Mouse (Mus musculus) NIH3T3 (cell line): ENCODE data around the gene Med10.

Experiments used
- DNase-seq: peaks from one replicate; pipeline ENCODE4 v3.0.0-alpha.2; 2012; ENCODE audit warnings: low read depth

The Med10 gene

DNA sequence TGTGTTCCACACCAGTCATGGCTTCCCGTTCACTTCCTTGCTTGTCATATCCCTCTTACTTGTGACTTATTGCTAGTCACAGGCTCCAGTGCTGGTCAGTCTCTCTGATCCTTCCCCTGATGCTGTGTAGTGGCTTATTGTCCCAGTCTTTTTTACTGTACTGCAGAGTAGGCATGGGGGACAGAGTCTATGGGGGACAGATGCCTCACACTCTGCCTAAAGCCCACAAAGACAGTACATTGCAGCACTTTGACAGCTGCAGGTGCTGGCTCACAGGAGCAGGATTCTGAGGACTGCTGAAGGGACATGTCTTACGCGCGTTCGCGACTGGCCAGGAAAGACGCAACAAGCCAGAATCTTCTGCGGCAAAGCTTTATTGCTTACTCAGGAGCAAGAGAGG lies 28.4 kb downstream of the Med10 start:
- no peak for DNase-seq

- DNase-seq, result no peak
These were observed 30.4 kb downstream of the Med10 start for GRCm38 (mm10) chr13:69832578-69832977.

GRCm38 (mm10) chr13:69833416-69833815 lies 31.2 kb downstream of the Med10 start:
- no peak for DNase-seq

DNA sequence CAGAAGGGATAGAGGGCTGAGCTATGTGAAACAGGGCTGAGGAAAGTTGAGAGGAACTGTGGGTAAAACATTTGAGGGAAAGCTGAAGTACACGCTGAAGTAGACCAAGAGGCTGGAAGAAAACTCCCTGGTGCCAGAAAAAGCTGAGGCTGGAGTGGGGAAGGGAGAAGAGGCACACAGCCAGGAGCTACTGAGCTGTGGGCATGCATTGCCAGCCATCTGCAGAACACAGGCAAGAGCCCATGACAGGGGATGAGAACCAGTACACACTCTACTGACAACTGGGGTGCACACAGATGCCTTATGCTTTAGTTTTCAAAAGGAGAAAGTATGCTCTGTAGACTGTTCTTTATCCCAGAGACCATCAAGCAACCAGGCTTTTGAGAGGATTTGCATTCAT lies 43.4 kb downstream of the Med10 start:
- no peak for DNase-seq

DNA sequence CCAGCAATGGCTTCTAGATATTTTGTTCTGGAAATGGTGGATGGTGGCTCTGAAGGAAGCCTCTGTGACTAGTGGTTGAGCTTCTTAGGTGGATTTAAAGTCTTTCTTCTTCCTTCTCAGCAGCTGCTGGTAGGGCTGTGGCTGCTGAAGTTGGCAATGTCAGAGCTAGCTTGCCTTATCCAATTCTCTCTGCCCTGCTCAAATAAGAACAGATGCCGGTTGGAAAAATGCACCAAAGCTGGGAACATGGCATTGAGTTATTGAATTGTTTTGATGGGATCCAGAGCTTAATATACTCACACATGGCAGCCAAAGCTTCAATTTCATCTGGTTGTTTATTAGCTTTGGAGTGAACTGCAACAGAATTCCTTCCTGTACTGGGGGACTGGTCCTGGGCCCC lies 47.4 kb downstream of the Med10 start:
- DNase-seq, result no peak

DNA sequence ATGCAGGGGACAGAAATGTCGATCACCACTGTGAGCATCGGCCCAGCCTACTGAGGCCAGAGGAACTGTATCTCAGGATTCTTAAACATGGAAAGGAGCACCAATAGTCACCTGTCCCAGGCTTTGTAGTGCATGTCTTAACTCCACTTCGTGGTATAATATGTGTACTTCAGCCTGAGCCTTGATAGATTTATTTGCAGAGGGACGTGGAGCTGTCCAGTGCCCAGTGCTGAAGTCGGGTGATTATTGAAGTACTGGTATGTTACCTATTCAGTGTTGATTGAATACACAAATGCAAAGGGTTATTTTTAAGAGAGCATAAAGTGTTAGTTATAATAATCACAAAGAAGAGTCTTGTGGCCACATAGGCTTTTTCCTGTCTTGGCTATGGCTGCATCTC lies 50.1 kb downstream of the Med10 start:
- peak; percentile 47 for DNase-seq

- DNase-seq, result no peak
These were observed 51.3 kb downstream of the Med10 start for GRCm38 (mm10) chr13:69853425-69854043.

GRCm38 (mm10) chr13:69855941-69856340 lies 53.7 kb downstream of the Med10 start:
- no peak for DNase-seq

DNA sequence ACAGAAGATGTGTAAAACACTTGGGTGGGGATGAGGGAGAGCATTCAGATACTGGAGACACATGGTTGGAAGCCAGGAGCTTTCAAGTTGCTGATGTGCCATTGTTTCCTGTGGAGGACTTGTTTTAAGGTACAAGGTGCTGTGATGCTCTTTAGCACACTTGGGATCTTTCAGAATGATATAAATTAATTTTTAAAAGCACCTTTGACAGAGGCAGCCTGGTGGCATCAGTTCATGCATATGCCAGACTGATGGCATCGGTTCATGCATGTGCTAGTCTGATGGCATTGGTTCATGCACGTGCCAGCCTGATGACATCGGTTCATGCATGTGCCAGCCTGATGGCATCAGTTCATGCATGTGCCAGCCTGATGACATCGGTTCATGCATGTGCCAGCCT lies 60.1 kb downstream of the Med10 start:
- no peak for DNase-seq

- no peak for DNase-seq
These were observed 62.7 kb downstream of the Med10 start for GRCm38 (mm10) chr13:69864911-69865310.
